Mouse (Mus musculus): Measurements from ENCODE around the gene Mpzl3. TPM values are rescaled to one million over a fixed set of nuclear protein-coding genes. Genes with fewer than 3 reads are reported as not detected.
"Not testable (repeated sequence)": the region's sequence is repeated elsewhere in the genome, so short reads cannot be mapped to it uniquely, and the experiment has no call there.

The Mpzl3 gene
- total and polyA plus RNA-seq, 2 experiments from 2014 or later, result 1.3 to 2.5 TPM

GRCm38 (mm10) chr9:45027376-45027775 is 27.6 kb upstream of the Mpzl3 start:
- DNase-seq (ENCODE audit: low spot score), result no peak
- no peak overlapping the region for H3K9ac ChIP-seq (replicated peaks; ENCODE audit: low read length, poor library complexity, severe bottlenecking)
- H3K9me3 ChIP-seq (ENCODE audit: low read length), result no peaks in the 10 kb centered on the region
- no peaks in the 10 kb centered on the region for H3K4me1 ChIP-seq (ENCODE audit: insufficient read depth, low read length)
- 74% methylated on average over 8 of the region's 8 CpGs for WGBS
- peaks cover 7% of the 10 kb centered on the region for H3K27me3 ChIP-seq (ENCODE audit: insufficient read depth, low read length)
- H3K27ac ChIP-seq (ENCODE audit: low read depth, low read length), result no peak overlapping the region
- no peak overlapping the region for H3K4me3 ChIP-seq (ENCODE audit: low read depth, low read length)
- no peak for ATAC-seq (ENCODE audit: low FRiP score)
- no peak overlapping the region for H3K4me2 ChIP-seq (ENCODE audit: low read depth, low read length, poor library complexity, severe bottlenecking)
- H3K36me3 ChIP-seq (ENCODE audit: insufficient read depth, low read length), result no peaks in the 10 kb centered on the region
- no peak for TF ChIP-seq CTCF (IDR thresholded peaks at IDR 0.05)

- H3K27ac ChIP-seq (ENCODE audit: low read depth, low read length), result no peak overlapping the region
- DNase-seq (ENCODE audit: low spot score) (no peak), ATAC-seq (ENCODE audit: low FRiP score) (no peak)
- no peaks in the 10 kb centered on the region for H3K4me1 ChIP-seq (ENCODE audit: insufficient read depth, low read length)
- TF ChIP-seq CTCF (IDR thresholded peaks at IDR 0.05), result no peak
- H3K27me3 ChIP-seq (ENCODE audit: insufficient read depth, low read length), result peaks cover 7% of the 10 kb centered on the region
- no peaks in the 10 kb centered on the region for H3K9me3 ChIP-seq (ENCODE audit: low read length)
- no peak overlapping the region for H3K4me3 ChIP-seq (ENCODE audit: low read depth, low read length)
- H3K36me3 ChIP-seq (ENCODE audit: insufficient read depth, low read length), result no peaks in the 10 kb centered on the region
- WGBS, result 67% methylated on average over 6 of the region's 6 CpGs
- H3K4me2 ChIP-seq (ENCODE audit: low read depth, low read length, poor library complexity, severe bottlenecking), result no peak overlapping the region
- no peak overlapping the region for H3K9ac ChIP-seq (replicated peaks; ENCODE audit: low read length, poor library complexity, severe bottlenecking)
Observed at GRCm38 (mm10) chr9:45030341-45030740, 24.6 kb upstream of the Mpzl3 start.

- no peak overlapping the region for H3K9ac ChIP-seq (replicated peaks; ENCODE audit: low read length, poor library complexity, severe bottlenecking)
- H3K36me3 ChIP-seq (ENCODE audit: insufficient read depth, low read length), result no peaks in the 10 kb centered on the region
- H3K27me3 ChIP-seq (ENCODE audit: insufficient read depth, low read length), result peaks cover 7% of the 10 kb centered on the region
- WGBS, result 78% methylated on average over 2 of the region's 2 CpGs
- no peak for ATAC-seq (ENCODE audit: low FRiP score)
- H3K4me3 ChIP-seq (ENCODE audit: low read depth, low read length), result no peak overlapping the region
- DNase-seq (ENCODE audit: low spot score), result no peak
- no peak for TF ChIP-seq CTCF (IDR thresholded peaks at IDR 0.05)
- no peak overlapping the region for H3K27ac ChIP-seq (ENCODE audit: low read depth, low read length)
- H3K9me3 ChIP-seq (ENCODE audit: low read length), result no peaks in the 10 kb centered on the region
- H3K4me1 ChIP-seq (ENCODE audit: insufficient read depth, low read length), result no peaks in the 10 kb centered on the region
- no peak overlapping the region for H3K4me2 ChIP-seq (ENCODE audit: low read depth, low read length, poor library complexity, severe bottlenecking)
Observed at GRCm38 (mm10) chr9:45032261-45032660, 22.7 kb upstream of the Mpzl3 start.

- Histone ChIP-seq H3K36me3 (ENCODE audit: insufficient read depth, low read length) (no peaks in the 10 kb centered on the region), H3K9ac (replicated peaks; ENCODE audit: low read length, poor library complexity, severe bottlenecking) (no peak overlapping the region), H3K27ac (ENCODE audit: low read depth, low read length) (no peak overlapping the region), H3K9me3 (ENCODE audit: low read length) (no peaks in the 10 kb centered on the region), H3K27me3 (ENCODE audit: insufficient read depth, low read length) (peaks cover 14% of the 10 kb centered on the region), H3K4me3 (ENCODE audit: low read depth, low read length) (no peak overlapping the region), H3K4me2 (ENCODE audit: low read depth, low read length, poor library complexity, severe bottlenecking) (no peak overlapping the region), H3K4me1 (ENCODE audit: insufficient read depth, low read length) (no peaks in the 10 kb centered on the region)
- DNase-seq (ENCODE audit: low spot score) (no peak), ATAC-seq (ENCODE audit: low FRiP score) (no peak)
- 84% methylated on average over 3 of the region's 3 CpGs for WGBS
- TF ChIP-seq CTCF (IDR thresholded peaks at IDR 0.05), result no peak
Observed at GRCm38 (mm10) chr9:45034526-45034925, 20.5 kb upstream of the Mpzl3 start.

GRCm38 (mm10) chr9:45037803-45038202 is 17.2 kb upstream of the Mpzl3 start:
- not testable (repeated sequence) for H3K4me2 ChIP-seq (ENCODE audit: low read depth, low read length, poor library complexity, severe bottlenecking); H3K4me1 ChIP-seq (ENCODE audit: insufficient read depth, low read length); DNase-seq (ENCODE audit: low spot score); H3K9ac ChIP-seq (replicated peaks; ENCODE audit: low read length, poor library complexity, severe bottlenecking); ATAC-seq (ENCODE audit: low FRiP score); H3K27ac ChIP-seq (ENCODE audit: low read depth, low read length); H3K36me3 ChIP-seq (ENCODE audit: insufficient read depth, low read length); H3K4me3 ChIP-seq (ENCODE audit: low read depth, low read length); H3K9me3 ChIP-seq (ENCODE audit: low read length)
- peaks cover 44% of the 10 kb centered on the region for H3K27me3 ChIP-seq (ENCODE audit: insufficient read depth, low read length)
- WGBS, result 76% methylated on average over 1 of the region's 1 CpGs

GRCm38 (mm10) chr9:45039499-45039898 is 15.5 kb upstream of the Mpzl3 start, which contains the start of gene Mpzl2:
Gene Mpzl2, plus strand, starts transcription at chr9:45039799.
- ATAC-seq (ENCODE audit: low FRiP score) (no peak), DNase-seq (ENCODE audit: low spot score) (no peak)
- Histone ChIP-seq H3K4me3 (ENCODE audit: low read depth, low read length) (no peak within 1 kb of the TSS), H3K9ac (replicated peaks; ENCODE audit: low read length, poor library complexity, severe bottlenecking) (no peak within 1 kb of the TSS), H3K27ac (ENCODE audit: low read depth, low read length) (no peak within 1 kb of the TSS), H3K36me3 (ENCODE audit: insufficient read depth, low read length) (no peaks in the 10 kb centered on the region), H3K4me2 (ENCODE audit: low read depth, low read length, poor library complexity, severe bottlenecking) (peak within 1 kb of the TSS; percentile 22; the same call in 1 of the 2 replicates), H3K4me1 (ENCODE audit: insufficient read depth, low read length) (no peaks in the 10 kb centered on the region), H3K9me3 (ENCODE audit: low read length) (no peaks in the 10 kb centered on the region), H3K27me3 (ENCODE audit: insufficient read depth, low read length) (peaks cover 57% of the 10 kb centered on the region)
- 64% methylated on average over 5 of the region's 5 CpGs for WGBS
- no peak for TF ChIP-seq CTCF (IDR thresholded peaks at IDR 0.05)

Measured in midbrain, postnatal 0 days (tissue).